Mouse (Mus musculus) neutrophil, adult 5-6 weeks (primary cell): ENCODE measurements around the gene Rbms3. TPM values are rescaled to one million over a fixed set of nuclear protein-coding genes. Genes with fewer than 3 reads are reported as not detected.

Source experiments
- ATAC-seq: fragments of 151-379, 151-347 bp; 2 replicates; pipeline ENCODE4 v1.8.0; 2017; ENCODE audit warnings: mild to moderate bottlenecking, moderate TSS enrichment; ENCODE audit not compliant: insufficient number of reproducible peaks, poor library complexity, low FRiP score, severe bottlenecking; ENCODE audit errors: extremely low read depth
- total RNA-seq: library from RNA; stranded (forward); fragments of 200-1000 nt; gene quantifications from 2 replicates; pipeline ENCODE4 v1.2.3, GENCODE M21; 2017

Gene Rbms3
- total RNA-seq, 1 experiment from 2014 or later = not detected

- ATAC-seq = no peak
Measured at GRCm38 (mm10) chr9:116795240-116795955, 834.3 kb downstream of the Rbms3 start.

- ATAC-seq = no peak
Measured at GRCm38 (mm10) chr9:116791850-116792249, 837.9 kb downstream of the Rbms3 start.

- no peak for ATAC-seq
Measured at GRCm38 (mm10) chr9:116786136-116787046, 843.3 kb downstream of the Rbms3 start.

GRCm38 (mm10) chr9:116771820-116772219 is 857.9 kb downstream of the Rbms3 start:
- ATAC-seq = no peak

GRCm38 (mm10) chr9:116769358-116770054 is 860.2 kb downstream of the Rbms3 start:
- no peak for ATAC-seq

- ATAC-seq = no peak
Measured at GRCm38 (mm10) chr9:116762395-116763025, 867.2 kb downstream of the Rbms3 start.

- no peak for ATAC-seq
Measured at GRCm38 (mm10) chr9:116748857-116749584, 880.7 kb downstream of the Rbms3 start.

GRCm38 (mm10) chr9:116748346-116748745 is 881.4 kb downstream of the Rbms3 start:
- no peak for ATAC-seq

- no peak for ATAC-seq
Measured at GRCm38 (mm10) chr9:116746871-116747270, 882.8 kb downstream of the Rbms3 start.

- ATAC-seq = no peak
Measured at GRCm38 (mm10) chr9:116737786-116738185, 891.9 kb downstream of the Rbms3 start.

GRCm38 (mm10) chr9:116729172-116729571 is 900.5 kb downstream of the Rbms3 start:
- no peak for ATAC-seq

GRCm38 (mm10) chr9:116728655-116729054 is 901.1 kb downstream of the Rbms3 start:
- ATAC-seq = no peak

GRCm38 (mm10) chr9:116728093-116728492 is 901.6 kb downstream of the Rbms3 start:
- ATAC-seq = no peak

GRCm38 (mm10) chr9:116724581-116724980 is 905.1 kb downstream of the Rbms3 start:
- ATAC-seq = no peak

GRCm38 (mm10) chr9:116703119-116703518 is 926.6 kb downstream of the Rbms3 start:
- no peak for ATAC-seq

- ATAC-seq = no peak
Measured at GRCm38 (mm10) chr9:116702611-116703010, 927.1 kb downstream of the Rbms3 start.

- ATAC-seq = no peak
Measured at GRCm38 (mm10) chr9:116701511-116702179, 928.1 kb downstream of the Rbms3 start.

GRCm38 (mm10) chr9:116688615-116689014 is 941.1 kb downstream of the Rbms3 start:
- no peak for ATAC-seq
